Mouse (Mus musculus): ENCODE measurements around the gene Crtc1. TPM values are rescaled to one million over a fixed set of nuclear protein-coding genes. Genes with fewer than 3 reads are reported as not detected.

Crtc1 gene
- 48.2 and 55.9 TPM in 2 replicates for polyA plus RNA-seq (2014; fragmentation: Nextera tagmentation; extraction: Ambion mirVana)

DNA sequence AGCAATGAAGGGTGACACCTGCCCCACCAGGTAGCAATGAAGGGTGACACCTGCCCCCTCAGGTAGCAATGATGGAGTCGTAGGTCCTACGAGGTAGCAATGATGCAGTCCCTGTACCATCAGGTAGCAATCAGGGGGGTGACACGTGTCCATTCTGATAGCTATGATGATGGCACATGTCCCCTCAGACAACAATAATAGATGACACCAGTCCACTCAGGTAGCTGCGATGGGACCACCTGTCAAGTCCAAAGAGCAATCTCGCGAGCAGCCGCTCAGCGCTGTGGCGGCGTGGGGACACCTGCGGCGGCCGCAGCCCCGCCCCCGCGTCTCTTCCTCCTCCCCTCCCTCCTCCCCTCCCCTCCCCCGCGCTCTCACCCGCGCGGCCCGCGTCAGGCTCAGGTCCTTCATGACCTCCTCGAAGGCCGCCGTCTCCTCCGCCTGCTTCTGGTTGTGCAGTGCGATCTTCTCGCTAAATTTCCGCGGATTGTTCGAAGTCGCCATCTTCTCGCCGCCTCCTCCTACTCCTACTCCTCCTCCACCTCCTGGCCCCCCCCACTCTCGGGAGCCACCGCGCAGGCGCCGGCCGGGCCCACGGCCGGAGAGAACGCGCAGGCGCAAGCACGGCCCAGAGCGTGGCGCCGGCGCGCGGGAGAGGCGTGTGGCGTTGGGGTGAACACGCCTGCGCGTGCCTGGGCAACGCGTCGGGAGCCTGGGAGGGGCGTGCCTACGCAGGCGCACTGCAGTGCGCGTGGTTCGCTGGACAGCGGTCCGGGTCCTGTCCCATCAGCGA, at the start of gene Crtc1:
Gene Crtc1, minus strand, starts transcription at position 525 of the 793 bp plus-strand sequence.
- ATAC-seq (ENCODE audit: low read depth): peak; percentile 97
- no peaks in the 10 kb centered on the region for H3K36me3 ChIP-seq (ENCODE audit: control insufficient read depth, insufficient read depth, low read length)
- H3K9ac ChIP-seq (replicated peaks; ENCODE audit: low read depth, low read length): peak within 1 kb of the TSS; percentile 74
- H3K4me2 ChIP-seq (ENCODE audit: low read depth, low read length): peak within 1 kb of the TSS; percentile 91
- peak within 1 kb of the TSS; percentile 88 for H3K27ac ChIP-seq (ENCODE audit: low read depth, low read length)
- H3K4me3 ChIP-seq (ENCODE audit: low read depth, low read length): peak within 1 kb of the TSS; percentile 61
- no peaks in the 10 kb centered on the region for H3K27me3 ChIP-seq (ENCODE audit: control insufficient read depth, insufficient read depth, low read length)
- no peaks in the 10 kb centered on the region for H3K9me3 ChIP-seq (ENCODE audit: control insufficient read depth, low read length)
- H3K4me1 ChIP-seq (ENCODE audit: control insufficient read depth, insufficient read depth, low read length): peaks cover 16% of the 10 kb centered on the region
- WGBS: under 1% methylated on average over 55 of the region's 70 CpGs

- H3K36me3 ChIP-seq (ENCODE audit: control insufficient read depth, insufficient read depth, low read length): peaks cover 4% of the 10 kb centered on the region; the same call in 1 of the 2 replicates
- 0 out of 2 replicates have a peak overlapping the region, but pooled peaks have one; percentile 6 for H3K4me2 ChIP-seq (ENCODE audit: low read depth, low read length)
- peaks cover 35% of the 10 kb centered on the region for H3K4me1 ChIP-seq (ENCODE audit: control insufficient read depth, insufficient read depth, low read length)
- H3K27ac ChIP-seq (ENCODE audit: low read depth, low read length): no peak overlapping the region
- under 1% methylated on average over 14 of the region's 14 CpGs for WGBS
- H3K9me3 ChIP-seq (ENCODE audit: control insufficient read depth, low read length): no peaks in the 10 kb centered on the region
- H3K27me3 ChIP-seq (ENCODE audit: control insufficient read depth, insufficient read depth, low read length): peaks cover 71% of the 10 kb centered on the region
- H3K4me3 ChIP-seq (ENCODE audit: low read depth, low read length): peak overlapping the region; percentile 9; the same call in 1 of the 2 replicates
- H3K9ac ChIP-seq (replicated peaks; ENCODE audit: low read depth, low read length): no peak overlapping the region
- ATAC-seq (ENCODE audit: low read depth): no peak
Measured at GRCm38 (mm10) chr8:70488931-70489470, 49.6 kb upstream of the Crtc1 start.

GRCm38 (mm10) chr8:70487993-70488796, 48.8 kb upstream of the Crtc1 start:
- WGBS: 2% methylated on average over 55 of the region's 55 CpGs
- Histone ChIP-seq H3K27ac (ENCODE audit: low read depth, low read length) (no peak overlapping the region), H3K27me3 (ENCODE audit: control insufficient read depth, insufficient read depth, low read length) (peaks cover 63% of the 10 kb centered on the region), H3K4me1 (ENCODE audit: control insufficient read depth, insufficient read depth, low read length) (peaks cover 29% of the 10 kb centered on the region), H3K9me3 (ENCODE audit: control insufficient read depth, low read length) (no peaks in the 10 kb centered on the region), H3K4me2 (ENCODE audit: low read depth, low read length) (peak overlapping the region; percentile 75), H3K36me3 (ENCODE audit: control insufficient read depth, insufficient read depth, low read length) (peaks cover 5% of the 10 kb centered on the region; the same call in 1 of the 2 replicates), H3K9ac (replicated peaks; ENCODE audit: low read depth, low read length) (no peak overlapping the region), H3K4me3 (ENCODE audit: low read depth, low read length) (peak overlapping the region; percentile 9; the same call in 1 of the 2 replicates)
- no peak for ATAC-seq (ENCODE audit: low read depth)

GRCm38 (mm10) chr8:70486941-70487520, 47.7 kb upstream of the Crtc1 start, which contains the start of gene Tmem59l:
TSS of gene Tmem59l (minus strand) at chr8:70487358.
- H3K4me3 ChIP-seq (ENCODE audit: low read depth, low read length): peak within 1 kb of the TSS; percentile 57
- H3K9me3 ChIP-seq (ENCODE audit: control insufficient read depth, low read length): no peaks in the 10 kb centered on the region
- H3K36me3 ChIP-seq (ENCODE audit: control insufficient read depth, insufficient read depth, low read length): peaks cover 5% of the 10 kb centered on the region; the same call in 1 of the 2 replicates
- WGBS: 4% methylated on average over 30 of the region's 33 CpGs
- H3K9ac ChIP-seq (replicated peaks; ENCODE audit: low read depth, low read length): peak within 1 kb of the TSS; percentile 78
- peak within 1 kb of the TSS; percentile 75 for H3K4me2 ChIP-seq (ENCODE audit: low read depth, low read length)
- peaks cover 52% of the 10 kb centered on the region for H3K27me3 ChIP-seq (ENCODE audit: control insufficient read depth, insufficient read depth, low read length)
- peak; percentile 84 for ATAC-seq (ENCODE audit: low read depth)
- peaks cover 19% of the 10 kb centered on the region for H3K4me1 ChIP-seq (ENCODE audit: control insufficient read depth, insufficient read depth, low read length)
- 0 out of 2 replicates have a peak within 1 kb of the TSS, but pooled peaks have one; percentile 7 for H3K27ac ChIP-seq (ENCODE audit: low read depth, low read length)

GRCm38 (mm10) chr8:70486191-70486681, 46.9 kb upstream of the Crtc1 start:
- H3K9ac ChIP-seq (replicated peaks; ENCODE audit: low read depth, low read length): peak overlapping the region; percentile 78
- peak overlapping the region; percentile 57; the same call in 1 of the 2 replicates for H3K4me3 ChIP-seq (ENCODE audit: low read depth, low read length)
- H3K27ac ChIP-seq (ENCODE audit: low read depth, low read length): no peak overlapping the region
- 56% methylated on average over 7 of the region's 7 CpGs for WGBS
- H3K9me3 ChIP-seq (ENCODE audit: control insufficient read depth, low read length): no peaks in the 10 kb centered on the region
- peak overlapping the region; percentile 75 for H3K4me2 ChIP-seq (ENCODE audit: low read depth, low read length)
- no peak for ATAC-seq (ENCODE audit: low read depth)
- peaks cover 44% of the 10 kb centered on the region for H3K27me3 ChIP-seq (ENCODE audit: control insufficient read depth, insufficient read depth, low read length)
- peaks cover 5% of the 10 kb centered on the region; the same call in 1 of the 2 replicates for H3K36me3 ChIP-seq (ENCODE audit: control insufficient read depth, insufficient read depth, low read length)
- peaks cover 19% of the 10 kb centered on the region for H3K4me1 ChIP-seq (ENCODE audit: control insufficient read depth, insufficient read depth, low read length)

DNA sequence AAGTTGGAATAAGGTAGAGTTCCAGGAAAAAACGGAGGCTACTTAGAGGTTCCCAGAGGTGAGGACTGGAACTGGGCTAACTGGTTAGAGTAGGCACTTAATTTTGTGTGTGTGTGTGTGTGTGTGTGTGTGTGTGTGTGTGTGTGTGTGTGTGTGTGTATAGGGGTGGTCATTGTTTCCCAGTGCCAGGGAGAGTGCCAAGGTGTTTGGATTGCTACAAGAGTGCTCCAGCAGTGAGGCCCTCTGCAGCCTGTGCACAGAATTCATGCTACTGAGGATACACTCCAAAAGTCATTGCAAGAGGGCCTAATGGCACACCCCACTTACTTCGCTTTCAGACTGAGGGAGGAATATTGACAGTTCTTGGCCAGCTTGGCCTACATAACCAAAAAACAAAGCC, 43.6 kb upstream of the Crtc1 start:
- Histone ChIP-seq H3K4me3 (ENCODE audit: low read depth, low read length) (no peak overlapping the region), H3K4me2 (ENCODE audit: low read depth, low read length) (no peak overlapping the region), H3K9me3 (ENCODE audit: control insufficient read depth, low read length) (no peaks in the 10 kb centered on the region), H3K4me1 (ENCODE audit: control insufficient read depth, insufficient read depth, low read length) (peaks cover 11% of the 10 kb centered on the region; the same call in 1 of the 2 replicates), H3K27me3 (ENCODE audit: control insufficient read depth, insufficient read depth, low read length) (peaks cover 18% of the 10 kb centered on the region), H3K9ac (replicated peaks; ENCODE audit: low read depth, low read length) (no peak overlapping the region), H3K36me3 (ENCODE audit: control insufficient read depth, insufficient read depth, low read length) (peaks cover 5% of the 10 kb centered on the region; the same call in 1 of the 2 replicates), H3K27ac (ENCODE audit: low read depth, low read length) (no peak overlapping the region)
- 69% methylated on average over 2 of the region's 2 CpGs for WGBS
- ATAC-seq (ENCODE audit: low read depth): no peak

DNA sequence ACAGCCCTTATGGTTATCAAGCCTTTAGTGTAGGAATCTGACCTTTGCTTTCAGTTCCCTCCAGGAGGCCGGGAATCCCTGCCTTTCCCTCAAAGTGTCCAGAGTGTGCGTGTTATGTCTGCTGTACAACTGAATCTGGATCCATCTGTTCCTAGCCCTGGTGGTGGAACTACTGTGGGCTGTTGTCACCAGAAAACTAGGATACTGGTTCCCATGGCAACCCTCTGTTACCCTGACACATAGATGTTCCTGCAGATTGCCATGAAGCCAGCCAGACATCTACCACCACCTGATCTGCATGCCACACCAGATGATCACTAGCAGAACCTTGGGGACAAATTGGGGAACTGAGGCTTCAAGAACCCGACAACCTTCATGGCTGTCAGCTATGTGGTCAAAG, 42.5 kb upstream of the Crtc1 start:
- Histone ChIP-seq H3K4me3 (ENCODE audit: low read depth, low read length) (no peak overlapping the region), H3K36me3 (ENCODE audit: control insufficient read depth, insufficient read depth, low read length) (peaks cover 5% of the 10 kb centered on the region; the same call in 1 of the 2 replicates), H3K9me3 (ENCODE audit: control insufficient read depth, low read length) (no peaks in the 10 kb centered on the region), H3K27ac (ENCODE audit: low read depth, low read length) (no peak overlapping the region), H3K4me1 (ENCODE audit: control insufficient read depth, insufficient read depth, low read length) (peaks cover 10% of the 10 kb centered on the region; the same call in 1 of the 2 replicates), H3K9ac (replicated peaks; ENCODE audit: low read depth, low read length) (no peak overlapping the region), H3K4me2 (ENCODE audit: low read depth, low read length) (no peak overlapping the region), H3K27me3 (ENCODE audit: control insufficient read depth, insufficient read depth, low read length) (peaks cover 16% of the 10 kb centered on the region)
- 79% methylated on average over 3 of the region's 3 CpGs for WGBS
- ATAC-seq (ENCODE audit: low read depth): no peak

DNA sequence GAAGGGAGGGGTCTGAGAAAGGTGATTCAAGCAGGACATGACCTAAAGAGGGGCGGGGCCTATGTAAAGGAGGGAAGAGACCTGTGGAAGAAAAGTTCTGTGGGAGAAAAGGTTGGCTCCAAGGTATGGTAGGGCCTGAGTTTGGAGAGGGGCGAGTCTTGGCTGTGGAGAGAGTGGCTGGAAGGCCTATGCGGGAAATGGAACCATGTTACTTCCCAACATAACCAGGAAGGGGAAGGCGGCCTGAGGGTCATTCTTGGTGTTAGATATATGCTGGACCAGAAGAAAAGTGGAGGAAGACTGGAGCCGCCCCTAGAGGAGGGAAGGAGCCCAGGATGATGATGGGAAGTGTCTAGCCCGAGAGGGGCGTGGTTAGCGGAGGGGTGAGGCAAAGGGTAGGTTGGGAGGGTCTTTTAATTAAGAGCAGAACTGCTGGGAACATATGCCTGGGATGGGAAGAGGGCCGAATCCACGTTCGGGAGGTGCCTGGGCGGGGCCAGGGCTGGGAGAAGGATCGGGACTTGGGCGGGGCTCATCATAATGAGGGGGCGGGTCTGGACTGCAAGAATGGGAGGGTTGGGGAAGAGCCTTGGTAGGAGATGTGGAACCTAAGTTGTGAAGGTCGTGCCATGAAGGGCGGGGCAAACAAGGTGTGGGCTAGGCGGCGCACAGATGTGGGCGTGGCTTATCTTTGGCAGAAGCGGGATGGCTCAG, 38.0 kb upstream of the Crtc1 start:
- H3K9ac ChIP-seq (replicated peaks; ENCODE audit: low read depth, low read length): no peak overlapping the region
- H3K4me1 ChIP-seq (ENCODE audit: control insufficient read depth, insufficient read depth, low read length): peaks cover 11% of the 10 kb centered on the region
- WGBS: 2% methylated on average over 21 of the region's 21 CpGs
- no peaks in the 10 kb centered on the region for H3K36me3 ChIP-seq (ENCODE audit: control insufficient read depth, insufficient read depth, low read length)
- peak; percentile 55 for ATAC-seq (ENCODE audit: low read depth)
- H3K4me3 ChIP-seq (ENCODE audit: low read depth, low read length): peak overlapping the region; percentile 77
- H3K27ac ChIP-seq (ENCODE audit: low read depth, low read length): no peak overlapping the region
- H3K27me3 ChIP-seq (ENCODE audit: control insufficient read depth, insufficient read depth, low read length): 0 out of 2 replicates have a peak, but pooled peaks cover 2% of the 10 kb centered on the region
- no peaks in the 10 kb centered on the region for H3K9me3 ChIP-seq (ENCODE audit: control insufficient read depth, low read length)
- H3K4me2 ChIP-seq (ENCODE audit: low read depth, low read length): peak overlapping the region; percentile 79

Data from neural tube, embryonic 14.5 days (tissue).